Mouse (Mus musculus) NIH3T3 (cell line): Measurements from ENCODE around the gene Pnrc1.

Experiments used
- DNase-seq: peaks from one replicate; pipeline ENCODE4 v3.0.0-alpha.2; 2012; ENCODE audit warnings: low read depth

Gene Pnrc1

DNA sequence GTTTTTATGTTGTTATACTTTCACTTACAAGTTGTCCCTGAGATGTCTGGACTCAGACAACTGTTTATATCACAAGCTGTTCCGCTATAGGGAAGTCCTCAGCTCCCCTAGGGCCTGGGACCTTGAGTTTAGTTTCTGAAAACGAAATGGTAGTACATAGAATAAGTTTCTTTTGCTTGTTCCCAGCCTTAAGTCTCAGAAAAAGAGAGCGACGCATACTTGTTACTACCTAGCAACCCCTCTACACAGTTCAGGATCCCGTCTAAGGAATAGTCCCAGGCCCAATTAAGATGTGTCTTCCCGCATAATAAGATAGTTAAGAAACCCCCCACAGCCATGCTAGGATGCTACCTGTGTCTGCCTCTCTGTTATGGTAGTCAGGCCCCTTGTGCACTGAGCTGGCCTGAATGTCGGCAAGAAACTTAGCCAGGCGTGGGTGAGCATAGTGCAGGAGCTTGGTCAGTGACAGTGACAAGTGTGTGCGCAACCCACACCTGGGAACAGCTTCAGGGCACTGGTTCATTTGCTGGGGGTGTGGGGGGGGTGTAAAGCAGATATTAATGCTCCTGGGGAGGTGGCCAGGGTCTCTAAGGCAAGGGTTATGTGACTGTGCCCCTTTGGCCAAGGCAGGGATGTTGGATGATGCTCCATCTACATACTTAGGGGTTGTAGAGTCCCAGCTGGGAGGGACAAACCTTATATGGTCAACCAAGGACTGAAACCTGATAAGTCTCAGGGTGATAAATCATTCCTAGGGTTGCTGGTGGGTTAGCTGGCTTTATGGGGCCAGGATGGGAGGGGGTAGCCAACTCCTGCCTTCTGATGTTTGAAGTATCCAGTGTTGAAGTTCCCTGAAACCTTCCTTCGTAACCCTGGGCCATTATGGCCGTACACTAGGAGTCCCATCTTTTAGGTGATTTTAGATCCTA, 19.3 kb downstream of the Pnrc1 start:
- DNase-seq, result no peak

DNA sequence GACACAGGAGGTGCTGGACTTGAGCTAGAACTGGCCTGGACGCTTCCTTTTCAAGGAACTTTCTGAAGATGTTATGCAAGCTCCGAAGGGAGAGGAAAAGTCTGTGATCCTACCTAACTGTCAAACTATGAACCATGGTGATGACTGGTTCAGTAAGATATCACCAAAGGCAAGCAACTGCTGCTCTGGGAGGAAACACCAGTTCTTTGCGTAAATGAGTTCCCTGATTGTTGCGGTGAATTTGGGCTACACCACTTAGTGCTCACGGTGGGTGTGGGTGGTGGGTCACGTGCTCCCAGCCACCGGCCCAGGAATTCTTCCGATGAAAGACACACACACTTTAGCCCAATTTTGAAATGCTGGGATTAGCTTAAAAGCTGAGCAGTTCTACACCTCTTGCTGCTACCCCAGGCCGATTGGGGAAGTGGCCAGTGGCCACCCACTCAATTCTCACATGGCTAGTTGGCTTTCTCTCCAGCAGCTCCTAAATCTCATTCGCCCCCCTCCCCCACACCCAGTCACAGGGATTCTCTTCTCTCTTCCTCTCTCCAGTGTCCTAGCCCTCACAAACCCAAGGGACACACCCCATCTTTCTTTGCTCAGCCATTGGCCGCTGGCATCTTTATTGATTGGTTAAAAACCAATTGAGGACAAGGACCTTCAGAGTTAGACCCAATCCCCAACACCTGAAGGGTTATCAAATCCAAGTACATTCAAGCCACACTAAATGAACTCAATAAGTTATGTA, 24.8 kb downstream of the Pnrc1 start:
- no peak for DNase-seq

DNA sequence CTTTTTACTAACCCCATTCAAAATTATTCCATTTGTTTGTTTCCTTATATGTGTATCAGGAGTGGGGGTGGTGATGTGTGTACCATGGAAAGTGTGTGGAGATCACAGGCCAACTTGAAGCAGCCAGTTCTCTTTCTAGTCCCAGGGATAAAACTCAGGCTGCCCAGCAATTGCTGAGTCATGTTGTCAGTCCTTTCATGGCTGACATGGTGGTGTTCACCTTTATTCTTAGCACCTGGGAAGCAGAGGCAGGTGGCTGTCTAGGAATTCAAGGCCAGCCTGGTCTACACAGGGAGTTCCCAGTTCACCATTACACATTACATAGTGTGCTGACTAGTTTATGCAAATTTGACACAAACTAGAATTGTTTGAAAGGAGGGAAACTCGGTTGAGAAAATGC, 27.1 kb downstream of the Pnrc1 start:
- DNase-seq, result no peak

DNA sequence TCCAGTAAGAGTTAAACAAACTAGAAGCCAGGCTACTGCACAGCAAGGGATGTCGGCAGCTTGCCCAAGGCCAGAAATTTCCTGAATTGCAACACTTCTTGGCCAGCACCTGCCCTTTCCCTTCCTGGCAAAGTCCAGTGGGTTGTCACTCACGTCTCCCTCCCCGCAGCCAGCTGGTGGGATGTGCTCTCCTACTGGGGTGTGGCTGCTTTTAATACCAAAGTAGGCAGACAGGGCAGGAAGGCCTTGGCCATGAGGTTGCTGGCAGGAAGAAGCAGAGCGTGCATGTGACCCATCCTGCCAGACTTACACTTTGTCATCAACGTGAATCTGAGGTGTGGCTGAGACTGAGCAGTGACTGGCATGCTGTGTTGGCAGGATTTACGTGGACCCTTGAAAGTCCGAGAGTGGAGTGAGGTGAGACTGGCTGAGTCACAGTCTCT, 28.6 kb downstream of the Pnrc1 start:
- peak; percentile 93 for DNase-seq

DNA sequence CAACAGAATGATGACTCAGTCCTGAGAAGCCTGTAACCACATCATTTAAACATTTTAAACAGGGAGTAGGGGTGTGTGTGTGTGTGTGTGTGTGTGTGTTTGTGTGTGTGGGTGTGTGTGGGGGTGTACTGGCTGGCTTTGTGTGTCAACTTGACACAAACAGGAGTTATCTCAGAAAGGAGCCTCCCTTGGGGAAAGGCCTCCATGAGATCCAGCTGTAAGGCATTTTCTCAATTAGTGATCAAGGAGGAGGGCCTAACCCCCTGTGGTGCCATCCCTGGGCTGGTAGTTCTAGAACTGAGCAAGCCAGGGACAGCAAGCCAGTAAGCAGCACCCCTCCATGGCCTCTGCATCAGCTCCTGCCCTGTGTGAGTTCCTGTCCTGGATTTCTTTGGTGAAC, 29.7 kb downstream of the Pnrc1 start:
- peak; percentile 57 for DNase-seq

DNA sequence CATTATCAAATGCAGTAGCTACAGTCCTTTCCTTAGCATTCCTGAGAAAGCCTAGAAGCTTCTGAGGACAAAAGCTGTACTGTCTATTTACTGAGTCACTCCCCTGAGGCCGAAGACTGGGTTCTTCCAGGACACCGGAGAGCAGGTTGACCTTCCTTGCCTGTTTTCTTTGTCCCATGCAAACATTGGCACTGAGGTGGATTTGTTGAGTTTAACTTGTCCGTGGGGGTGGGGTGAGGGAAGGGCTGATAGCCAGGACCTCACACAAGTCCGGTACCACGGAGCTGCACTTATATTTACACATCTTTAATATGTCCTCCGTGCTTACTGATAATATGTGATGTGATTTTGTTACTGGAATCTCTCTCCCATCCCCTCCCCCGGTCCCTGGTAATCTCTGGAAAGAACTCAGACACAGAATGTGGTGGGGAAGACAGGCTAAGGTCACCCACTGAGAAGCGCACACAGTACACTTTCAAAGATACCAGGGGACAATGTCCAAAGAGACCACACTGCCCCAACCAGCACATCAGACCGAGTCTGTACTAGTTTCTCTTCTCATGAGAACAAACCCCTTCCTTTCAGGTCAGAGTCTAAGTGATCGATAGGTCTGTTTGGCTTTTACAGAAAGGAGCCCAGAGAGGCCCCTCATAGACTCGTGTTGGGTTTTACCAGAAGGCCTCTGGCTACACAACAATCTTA, 32.5 kb downstream of the Pnrc1 start:
- peak; percentile 37 for DNase-seq

DNA sequence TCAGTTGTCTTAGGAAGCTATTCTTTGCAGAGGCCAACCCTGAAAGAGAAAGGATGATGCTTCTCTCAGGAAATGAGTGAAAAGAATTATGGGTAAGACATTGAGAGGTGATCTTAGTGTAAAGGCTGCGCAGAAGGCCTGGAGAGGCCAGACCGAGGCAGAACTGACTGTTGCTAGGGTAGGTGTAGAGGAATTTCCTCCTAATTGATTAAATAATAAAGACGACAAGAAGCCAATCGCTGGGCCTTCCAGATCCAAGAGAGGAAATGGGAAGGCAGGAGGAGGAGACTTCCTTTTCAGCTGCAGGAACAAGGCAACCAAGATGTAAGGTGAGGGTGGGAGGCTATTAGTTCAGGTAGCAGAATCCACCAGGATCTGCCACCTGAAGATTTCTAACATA, 35.3 kb downstream of the Pnrc1 start:
- DNase-seq, result no peak

DNA sequence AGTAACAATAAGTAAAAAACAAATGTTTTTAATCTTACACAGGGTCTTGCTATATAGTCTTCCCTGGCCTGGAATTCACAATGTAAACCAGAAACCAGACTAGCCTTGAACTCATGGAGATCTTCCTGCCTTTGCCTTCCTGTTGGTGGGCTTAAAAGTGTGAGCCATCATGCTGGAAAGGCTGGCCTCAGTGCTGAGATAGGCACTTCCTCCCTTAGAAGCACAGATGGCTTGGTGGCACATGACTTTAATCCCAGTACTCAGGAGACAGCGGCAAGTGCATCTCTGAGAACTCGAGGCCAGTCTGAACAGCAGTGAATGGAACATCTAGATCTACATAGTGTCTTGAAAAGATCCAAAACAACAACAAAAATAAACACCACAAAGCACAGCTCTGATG, 39.1 kb downstream of the Pnrc1 start:
- no peak for DNase-seq

DNA sequence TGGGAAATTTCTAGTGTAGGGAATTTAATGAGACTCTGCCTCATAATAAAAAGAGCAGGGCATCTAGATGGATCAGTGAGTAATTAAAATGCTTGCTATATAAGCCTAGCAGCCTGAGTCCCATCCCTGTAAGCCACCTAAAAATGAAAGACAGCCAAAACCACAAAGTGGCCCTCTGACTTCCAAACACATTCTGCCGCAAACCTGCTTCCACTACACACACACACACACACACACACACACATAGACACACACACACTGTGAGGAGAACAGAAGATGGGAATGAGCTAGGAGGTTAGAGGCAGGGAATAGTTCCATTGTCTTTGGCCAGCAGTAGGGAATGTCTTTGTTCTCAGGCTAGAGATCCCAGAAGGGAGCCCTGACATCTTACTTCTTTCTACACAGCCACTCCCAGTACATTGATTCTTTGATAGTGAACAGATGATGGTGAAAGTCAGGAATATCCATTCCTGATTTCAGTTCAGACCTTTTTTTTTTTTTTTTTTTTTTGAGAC, 40.2 kb downstream of the Pnrc1 start:
- DNase-seq, result no peak

DNA sequence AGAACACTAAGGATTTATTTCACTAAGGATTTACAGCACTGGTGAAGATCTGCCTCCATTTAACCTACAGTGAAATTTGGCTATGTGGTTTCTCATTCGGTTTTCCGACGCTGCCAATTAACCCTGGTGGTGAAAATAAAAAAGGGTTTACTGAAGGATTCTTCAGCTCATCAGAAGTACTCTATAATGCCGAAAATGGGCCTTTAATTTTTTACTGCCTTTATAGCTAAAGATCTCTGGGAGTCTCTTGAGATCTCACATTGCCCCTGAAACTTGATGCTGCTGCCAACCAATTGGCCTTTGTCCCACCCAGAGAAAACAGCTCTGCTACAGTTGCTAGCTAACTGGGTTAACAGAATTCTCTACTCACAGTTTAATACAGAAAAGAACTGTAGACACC, 41.0 kb downstream of the Pnrc1 start:
- peak; percentile 54 for DNase-seq

DNA sequence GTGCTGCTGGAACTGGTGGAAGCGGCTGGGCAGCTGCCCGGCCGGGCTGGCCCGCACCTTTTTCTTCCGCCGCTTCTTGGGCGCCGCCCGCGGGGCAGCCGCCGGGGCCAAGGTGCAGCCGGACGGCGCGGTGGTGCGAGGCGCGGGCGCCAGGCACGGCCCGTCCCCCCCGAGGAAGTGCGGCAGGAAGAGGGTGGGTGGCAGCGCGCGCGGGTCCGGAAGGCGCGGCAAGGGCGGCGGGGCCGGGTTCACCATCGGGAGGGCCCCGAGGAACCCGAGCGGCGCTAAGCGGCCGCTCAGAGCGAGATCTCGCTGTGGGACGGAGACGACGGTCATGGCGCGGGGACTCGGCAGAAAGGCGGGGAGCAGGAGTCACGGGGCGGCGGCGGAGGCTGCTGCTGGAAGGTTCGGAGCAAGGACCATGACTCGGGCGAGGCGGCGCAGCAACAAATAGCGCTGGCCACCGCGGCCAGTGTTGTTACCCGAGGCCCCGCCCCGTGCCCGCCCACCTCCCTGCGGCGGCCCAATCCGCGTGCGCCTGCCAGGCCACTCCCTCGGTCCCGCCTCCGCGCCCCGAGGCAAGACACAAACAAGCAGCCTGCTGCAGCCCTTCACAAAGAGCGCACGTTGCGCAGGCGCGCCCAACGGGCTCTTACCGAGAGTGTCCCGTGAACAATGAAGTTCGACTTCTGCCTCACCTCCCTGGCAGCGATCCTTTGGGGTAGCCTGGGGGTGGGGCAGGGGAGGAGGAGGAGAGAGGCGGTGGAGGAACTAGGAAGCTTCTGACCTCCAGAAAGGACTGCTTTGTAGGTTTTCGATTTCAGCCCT, 41.7 kb downstream of the Pnrc1 start:
- DNase-seq, result peak; percentile 99

DNA sequence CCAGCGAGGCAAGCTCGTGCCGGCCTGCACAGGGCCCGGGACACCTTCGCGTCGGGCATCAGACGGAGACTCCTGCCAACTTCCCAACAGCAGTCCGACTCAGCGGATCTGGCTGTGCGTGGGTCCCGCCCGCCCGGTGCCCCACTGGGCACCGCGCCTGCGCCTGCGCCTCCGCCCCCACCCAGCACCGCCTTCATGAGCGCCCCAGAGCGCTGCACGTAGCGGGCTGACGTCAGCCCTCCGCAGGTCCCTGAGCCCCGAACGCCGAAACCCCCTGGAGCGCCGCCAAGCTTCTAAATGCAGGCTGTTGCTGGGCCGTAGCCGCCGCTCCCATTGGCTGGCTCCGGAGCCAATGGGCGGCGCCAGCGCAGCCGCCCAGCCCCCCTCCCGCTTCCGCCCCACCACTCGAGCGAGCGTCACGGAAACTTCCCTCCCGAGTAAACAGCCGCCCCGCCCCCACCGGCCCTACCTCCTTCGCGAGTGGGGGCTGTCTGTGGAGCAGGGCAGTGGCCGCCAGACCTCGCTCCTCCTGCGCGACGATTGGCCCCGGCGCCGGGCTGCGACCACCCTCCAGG, 42.4 kb downstream of the Pnrc1 start:
- DNase-seq, result peak; percentile 99

DNA sequence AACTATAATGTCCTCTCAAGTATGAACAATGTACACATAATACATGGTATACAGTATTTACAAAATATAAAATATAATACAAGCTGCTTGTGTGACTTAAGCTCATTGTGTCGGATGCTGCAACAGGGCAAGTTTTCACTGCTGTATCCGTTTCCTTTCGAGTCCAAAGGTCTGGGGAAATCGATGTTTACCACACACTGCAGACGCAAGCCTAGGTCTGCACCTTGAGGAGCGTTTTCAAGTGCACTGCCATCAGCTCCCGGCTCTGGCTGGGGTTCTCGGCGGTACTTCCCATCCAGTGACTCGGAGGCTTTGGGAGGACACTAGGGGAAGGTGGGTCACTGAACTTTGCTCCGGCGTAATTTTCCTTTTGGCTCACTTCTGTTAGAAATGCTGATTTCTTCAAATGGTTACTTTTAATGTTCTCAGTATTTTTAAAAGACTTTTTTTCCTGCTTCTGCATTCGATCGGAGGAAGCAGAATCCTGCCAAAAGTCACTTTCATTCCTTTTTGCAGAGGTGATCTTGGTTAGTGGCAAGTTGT, 44.0 kb downstream of the Pnrc1 start:
- no peak for DNase-seq

DNA sequence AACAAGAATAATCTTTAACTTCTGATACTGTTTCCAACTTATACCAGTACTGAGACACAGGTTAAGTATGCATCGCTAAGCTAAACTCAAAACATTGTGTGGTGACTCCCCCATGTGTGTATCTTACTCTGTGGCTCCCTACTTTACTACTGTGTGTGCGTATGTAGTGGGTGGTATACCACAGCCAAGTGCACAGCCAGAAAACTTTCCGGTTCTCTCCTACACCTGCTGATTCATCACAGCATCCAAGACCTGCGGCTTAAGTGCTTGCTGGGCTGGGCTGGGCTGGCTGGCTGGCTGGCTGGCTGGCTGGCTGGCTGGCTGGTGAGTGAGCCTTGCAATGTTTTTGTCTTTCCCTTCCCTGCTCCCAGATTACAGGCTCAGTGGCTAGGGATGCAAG, 46.0 kb downstream of the Pnrc1 start:
- no peak for DNase-seq

DNA sequence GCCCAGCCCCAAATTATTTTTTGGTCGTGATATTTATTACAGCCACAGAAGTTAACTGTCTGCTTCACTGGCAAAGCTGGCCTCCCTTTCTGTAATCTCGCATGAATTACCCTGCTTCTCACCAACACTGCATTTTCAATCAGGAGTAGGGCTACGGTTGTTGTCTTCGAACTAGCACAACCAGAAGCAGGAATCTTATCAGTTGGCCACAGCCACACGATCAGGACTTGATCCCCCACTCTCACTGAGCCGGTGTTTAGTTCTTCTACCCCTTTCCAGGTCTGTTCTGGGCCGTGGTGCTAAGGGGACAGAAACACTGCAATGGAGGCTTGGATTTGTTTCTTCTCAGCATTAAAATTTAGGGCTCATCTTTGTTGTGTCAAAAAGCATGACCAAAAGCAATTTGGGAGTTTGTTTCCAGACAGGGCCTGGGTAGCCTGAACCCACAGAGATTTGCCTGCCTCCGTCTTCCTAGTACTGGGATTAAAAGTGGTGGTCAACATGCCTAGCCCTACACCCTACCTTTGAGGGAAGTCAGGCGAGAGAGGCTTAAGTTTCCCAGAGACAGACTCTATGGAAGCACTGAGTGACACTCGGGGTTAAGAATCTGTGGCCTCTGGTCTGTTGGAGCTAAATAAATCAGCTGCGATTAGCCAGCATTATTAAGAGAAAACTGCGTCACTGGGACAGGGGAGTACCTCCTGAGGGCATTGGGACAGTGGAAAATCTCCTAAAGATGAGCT, 46.8 kb downstream of the Pnrc1 start:
- DNase-seq, result no peak

DNA sequence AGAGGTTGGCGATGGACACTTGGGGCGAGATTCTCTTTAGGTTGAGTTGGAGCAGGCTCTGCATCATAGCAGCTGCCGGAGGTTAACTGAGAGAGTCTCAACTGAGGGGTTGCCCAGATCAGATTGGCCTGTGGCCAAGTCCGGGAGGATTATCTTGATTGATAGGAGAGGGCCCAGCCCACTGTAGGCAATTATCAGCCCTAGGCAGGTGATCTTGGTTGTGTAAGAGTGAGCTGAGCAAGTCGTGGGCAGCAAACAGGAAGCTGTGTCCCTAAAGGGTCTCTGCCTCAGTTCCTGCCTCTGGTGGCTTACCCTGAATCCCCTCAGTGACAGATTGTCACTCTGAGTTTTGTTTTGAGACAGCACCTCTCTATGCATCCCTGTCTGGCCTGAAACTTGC, 47.4 kb downstream of the Pnrc1 start:
- DNase-seq, result peak; percentile 28

DNA sequence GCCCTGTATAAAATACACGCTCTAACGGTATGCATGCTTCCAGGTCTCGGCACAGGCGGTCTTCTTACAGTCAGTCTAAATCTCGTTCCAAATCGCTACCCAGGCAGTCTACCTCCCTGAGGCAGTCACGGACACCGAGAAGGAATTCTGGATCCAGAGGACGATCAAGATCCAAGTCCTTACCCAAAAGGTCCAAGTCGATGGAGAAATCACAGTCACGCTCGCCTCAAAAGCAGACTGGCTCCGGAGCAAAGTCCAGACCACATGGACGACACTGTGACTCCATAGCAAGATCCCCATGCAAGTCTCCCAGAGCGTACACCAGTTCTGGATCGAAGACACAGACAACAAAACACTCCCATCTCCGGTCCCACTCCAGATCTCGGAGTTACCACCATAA, 59.1 kb downstream of the Pnrc1 start:
- no peak for DNase-seq

DNA sequence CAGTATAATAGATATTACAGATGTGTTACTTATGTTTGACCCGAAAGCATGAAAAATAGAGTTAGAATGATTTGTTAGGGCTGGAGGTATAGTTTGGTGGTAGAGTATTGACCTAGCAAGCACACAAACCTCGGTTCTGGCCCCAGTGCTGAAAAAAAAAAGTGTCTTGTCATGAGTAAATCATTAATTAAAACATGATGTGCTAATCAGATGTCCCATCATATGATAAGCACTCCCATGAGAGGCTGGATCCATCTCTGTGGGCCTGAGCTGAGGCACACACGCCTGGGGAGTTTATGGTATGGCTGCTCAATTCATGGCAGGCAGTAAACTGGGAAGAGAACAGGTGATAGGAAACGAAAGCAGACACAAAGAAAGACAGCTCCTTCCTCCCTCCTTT, 60.3 kb downstream of the Pnrc1 start:
- no peak for DNase-seq

DNA sequence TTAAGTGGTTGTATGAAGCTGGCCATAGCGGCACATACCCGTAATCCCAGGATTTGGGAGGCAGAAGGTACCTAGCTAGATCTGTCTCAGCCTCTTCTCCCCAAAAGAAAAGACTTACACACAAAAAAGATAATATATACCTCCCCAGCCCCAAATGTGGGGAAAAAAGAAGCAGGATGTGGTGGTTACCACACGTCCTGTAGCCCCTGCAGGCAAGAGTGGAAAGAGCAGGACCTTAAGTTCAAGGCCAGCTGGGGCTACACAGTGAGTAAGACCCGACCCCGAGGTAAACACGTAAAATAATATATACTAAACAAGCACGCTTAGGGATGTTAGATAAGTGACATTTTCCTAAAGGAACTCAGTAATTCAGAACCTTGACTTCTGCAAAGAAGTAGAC, 62.8 kb downstream of the Pnrc1 start:
- no peak for DNase-seq

DNA sequence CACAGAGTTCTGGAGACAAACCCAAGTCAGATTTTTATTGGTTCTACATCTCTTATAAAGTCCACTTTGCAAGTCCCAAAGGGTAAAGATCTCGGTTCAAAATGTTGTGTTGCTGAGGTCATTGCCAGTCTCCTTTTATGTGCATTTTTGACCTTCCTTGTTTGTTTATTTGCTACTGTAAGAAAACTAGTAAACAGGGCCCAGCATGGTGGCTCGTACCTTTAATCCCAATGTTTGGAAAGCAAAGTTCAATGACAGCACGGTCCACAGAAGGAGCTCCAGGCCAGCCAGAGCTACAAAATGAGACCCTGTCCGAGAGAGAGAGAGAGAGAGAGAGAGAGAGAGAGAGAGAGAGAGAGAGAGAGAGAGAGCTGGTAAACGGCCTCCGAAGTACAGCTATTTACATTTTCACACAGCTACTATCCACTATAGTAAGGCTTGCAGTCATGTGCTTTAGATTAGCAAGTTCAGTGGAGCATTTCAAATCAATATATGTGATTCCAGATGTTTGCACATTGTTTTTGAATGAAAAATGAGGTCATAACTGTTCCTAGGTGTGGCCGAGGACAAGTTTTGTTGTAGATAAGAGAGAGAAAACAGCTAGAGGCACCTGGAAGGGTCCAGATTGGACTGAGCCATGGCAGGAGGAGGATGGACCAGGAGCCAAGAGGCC, 65.8 kb downstream of the Pnrc1 start:
- DNase-seq, result no peak
